In the genomic region with DNA sequence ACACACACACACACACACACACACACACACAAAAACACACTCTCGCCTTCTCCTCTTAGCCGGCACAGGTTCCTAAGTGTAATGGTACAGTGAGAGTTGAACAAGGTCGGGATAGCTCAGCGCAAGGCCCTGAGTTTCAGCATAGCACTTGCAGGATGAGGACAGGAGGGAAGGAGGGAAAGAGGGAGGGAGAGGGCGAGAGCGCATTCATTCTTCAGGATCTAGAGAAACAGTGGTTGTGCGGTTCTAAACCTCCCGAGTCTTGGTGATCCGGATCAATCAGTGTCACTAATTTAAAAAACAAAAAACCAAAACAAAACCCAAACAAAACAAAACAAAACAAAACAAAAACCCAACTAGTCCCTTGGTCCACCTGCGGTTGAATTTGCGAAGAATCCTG, we compare ENCODE assay signal across 9 mouse cellular contexts. TPM values are rescaled to one million over a fixed set of nuclear protein-coding genes. Genes with fewer than 3 reads are reported as not detected.
DNase-seq lines count a peak whose midpoint lies in the region; ATAC-seq and TF ChIP-seq lines count a peak whose summit lies in the region.
"Had no signal": no experiment of that assay in that cellular context is flagged by ENCODE, and none has a peak within 500 bp of the region (broad histone marks: within the 10 kb centered on the region; RNA-seq: fewer than 3 reads in every experiment).

No protein-coding gene starts in this region.

- in situ Hi-C loops in ES-E14 (cut with MboI; ENCODE audit: low sequenced_read_pairs in 2 of 2, unreplicated experiment in 2 of 2), result no loop called here

- no peak for TF ChIP-seq CTCF in forebrain, postnatal 0 days (IDR thresholded peaks at IDR 0.05; ENCODE audit: low read depth)

- DNase-seq in heart, postnatal 14 days, result no peak
- no peak for DNase-seq in ES-E14 (ENCODE audit: low read depth, low spot score)
- no peak for DNase-seq in forebrain, postnatal 0 days
- no peak for DNase-seq in adrenal gland, postnatal 25 days
- no peak for DNase-seq in thymus, postnatal 36 days
- DNase-seq in urinary bladder, adult 18-20 months (ENCODE audit: low spot score in 2 of 2), result no peak

- ATAC-seq in heart, embryonic 13.5 days (ENCODE audit: extremely low read depth, insufficient number of reproducible peaks, low FRiP score, low TSS enrichment), result no peak
- no peak for ATAC-seq in forebrain, postnatal 0 days
- no peak for ATAC-seq in liver, embryonic 16.5 days (ENCODE audit: low read depth)
- ATAC-seq: CD4-positive, CD25-positive, alpha-beta regulatory T cell, adult 4 months had no signal

- H3K4me2 ChIP-seq in heart, embryonic 13.5 days, result peak overlapping the region; percentile 93
- peak overlapping the region; percentile 99 for H3K4me2 ChIP-seq in forebrain, postnatal 0 days (ENCODE audit: low read depth)
- peak overlapping the region; percentile 48 for H3K4me2 ChIP-seq in liver, embryonic 16.5 days (ENCODE audit: low read depth, low read length)

- no peaks in the 10 kb centered on the region for H3K36me3 ChIP-seq in heart, embryonic 13.5 days
- no peaks in the 10 kb centered on the region for H3K36me3 ChIP-seq in ES-E14 (ENCODE audit: control insufficient read depth, insufficient read depth, low read length, poor library complexity, severe bottlenecking)
- H3K36me3 ChIP-seq in forebrain, postnatal 0 days (ENCODE audit: insufficient read depth), result no peaks in the 10 kb centered on the region
- no peaks in the 10 kb centered on the region for H3K36me3 ChIP-seq in liver, embryonic 16.5 days (ENCODE audit: control insufficient read depth, insufficient read depth)

- no peaks in the 10 kb centered on the region for H3K9me3 ChIP-seq in heart, embryonic 13.5 days
- H3K9me3 ChIP-seq in ES-E14 (ENCODE audit: control insufficient read depth, insufficient read depth, low read depth, low read length), result no peaks in the 10 kb centered on the region
- H3K9me3 ChIP-seq in forebrain, postnatal 0 days (ENCODE audit: low read length), result no peaks in the 10 kb centered on the region
- H3K9me3 ChIP-seq in liver, embryonic 16.5 days (replicated peaks; ENCODE audit: control insufficient read depth, low read length), result no peaks in the 10 kb centered on the region

- H3K9ac ChIP-seq in heart, embryonic 13.5 days, result no peak overlapping the region
- H3K9ac ChIP-seq in ES-E14 (ENCODE audit: insufficient read depth, low read depth, low read length, poor library complexity, severe bottlenecking), result no peak overlapping the region
- H3K9ac ChIP-seq in forebrain, postnatal 0 days, result peak overlapping the region; percentile 43
- H3K9ac ChIP-seq in liver, embryonic 16.5 days (ENCODE audit: low read depth, low read length), result no peak overlapping the region

- intact Hi-C loops in heart, postnatal 14 days (cut with DNase I), result no loop called here

- 5% methylated on average over 11 of the region's 11 CpGs for WGBS in heart, embryonic 13.5 days
- WGBS in forebrain, postnatal 0 days, result 10% methylated on average over 11 of the region's 11 CpGs
- 10% methylated on average over 11 of the region's 11 CpGs for WGBS in liver, embryonic 16.5 days (ENCODE audit: insufficient replicate concordance)

- peaks cover 87% of the 10 kb centered on the region for H3K27me3 ChIP-seq in heart, embryonic 13.5 days (replicated peaks)
- H3K27me3 ChIP-seq in forebrain, postnatal 0 days (ENCODE audit: insufficient read depth, low read length), result peaks cover 8% of the 10 kb centered on the region
- H3K27me3 ChIP-seq in liver, embryonic 16.5 days (ENCODE audit: control insufficient read depth, insufficient read depth, low read depth, low read length), result peaks cover 39% of the 10 kb centered on the region

- peak overlapping the region; percentile 59 for H3K4me3 ChIP-seq in heart, embryonic 13.5 days
- peak overlapping the region; percentile 62 to 91 for H3K4me3 ChIP-seq in ES-E14 (ENCODE audit: insufficient read depth in 1 of 2, low read depth in 1 of 2, low read length in 2 of 2, poor library complexity in 1 of 2, severe bottlenecking in 1 of 2)
- H3K4me3 ChIP-seq in forebrain, postnatal 0 days (ENCODE audit: low read depth, low read length), result peak overlapping the region; percentile 55
- H3K4me3 ChIP-seq in liver, embryonic 16.5 days (ENCODE audit: low read depth, low read length), result no peak overlapping the region; the same call in 1 of the 2 replicates

- H3K27ac ChIP-seq in heart, embryonic 13.5 days (replicated peaks), result no peak overlapping the region
- H3K27ac ChIP-seq in ES-E14 (ENCODE audit: insufficient read depth, low read depth, low read length, poor library complexity, severe bottlenecking), result no peak overlapping the region
- H3K27ac ChIP-seq in forebrain, postnatal 0 days (ENCODE audit: low read depth, low read length), result no peak overlapping the region
- no peak overlapping the region for H3K27ac ChIP-seq in liver, embryonic 16.5 days (ENCODE audit: low read length)

- H3K4me1 ChIP-seq in heart, embryonic 13.5 days, result peaks cover 15% of the 10 kb centered on the region
- H3K4me1 ChIP-seq in ES-E14 (ENCODE audit: control insufficient read depth in 2 of 2, insufficient read depth in 2 of 2, low read length in 2 of 2, poor library complexity in 1 of 2), result peaks cover 0 to 4% of the 10 kb centered on the region in 2 experiments; a peak in 1 of 4 replicates
- no peaks in the 10 kb centered on the region for H3K4me1 ChIP-seq in forebrain, postnatal 0 days (ENCODE audit: insufficient read depth)
- H3K4me1 ChIP-seq in liver, embryonic 16.5 days (ENCODE audit: control insufficient read depth, low read depth, low read length), result no peaks in the 10 kb centered on the region; the same call in 1 of the 2 replicates

TF ChIP-seq in ES-E14, 5 proteins besides CTCF, POLR2A, EP300 and RAD21:
- TF ChIP-seq HCFC1 (IDR thresholded peaks at IDR 0.05; ENCODE audit: borderline replicate concordance, insufficient read depth, low read length) (no peak), MAFK (IDR thresholded peaks at IDR 0.05; ENCODE audit: insufficient read depth, low read depth, low read length) (no peak), CHD2 (IDR thresholded peaks at IDR 0.05; ENCODE audit: low read depth, low read length) (no peak), ZC3H11A (IDR thresholded peaks at IDR 0.05; ENCODE audit: borderline replicate concordance, low read depth, low read length) (no peak), ZNF384 (IDR thresholded peaks at IDR 0.05; ENCODE audit: low read depth, low read length) (no peak)
TF ChIP-seq in ES-E14: peak in this region for 0.

RNA-seq across cellular contexts. Expression of gene Hrh1, which starts 0.5 kb away (rescaled TPM):
- polyA plus RNA-seq in heart, embryonic 13.5 days (2015; fragmentation: Nextera tagmentation; extraction: Ambion mirVana), result not detected in 2 replicates
- under 1 TPM; 0.07 to 0.17 TPM for total RNA-seq in heart, postnatal 14 days (2021)
- 0.94 and 1.2 TPM in 2 replicates for total RNA-seq in ES-E14 (2012; rRNA removed)
- total RNA-seq in forebrain, postnatal 0 days (2014; rRNA removed), result 3.0 and 3.6 TPM in 2 replicates
- 1.0 and 2.6 TPM in 2 replicates for polyA plus RNA-seq in forebrain, postnatal 0 days (2015; fragmentation: Nextera tagmentation; extraction: Ambion mirVana)
- 0.06 TPM in 1 of 2 replicates, not detected in the other for polyA plus RNA-seq in liver, embryonic 16.5 days (2015; fragmentation: Nextera tagmentation; extraction: Ambion mirVana)
- total RNA-seq in adrenal gland, postnatal 25 days (2021), result 1.6 and 2.2 TPM in 2 replicates
- polyA plus RNA-seq: CD4-positive, CD25-positive, alpha-beta regulatory T cell, adult 4 months had no signal

Comparison
In these comparisons a context has a peak if more than half of its experiments do, and no peak if none do; other contexts are left out.
1. H3K4me2 ChIP-seq: peak in every context shown above with its lines; median percentile 99 in forebrain, postnatal 0 days; 93 in heart, embryonic 13.5 days; 48 in liver, embryonic 16.5 days.